Mouse (Mus musculus) 416B (cell line): ENCODE results near the gene Tob1.

Experiments used
- DNase-seq: peaks from one replicate; pipeline ENCODE4 v3.0.0; 2011; ENCODE audit warnings: low read depth

Gene Tob1

DNA sequence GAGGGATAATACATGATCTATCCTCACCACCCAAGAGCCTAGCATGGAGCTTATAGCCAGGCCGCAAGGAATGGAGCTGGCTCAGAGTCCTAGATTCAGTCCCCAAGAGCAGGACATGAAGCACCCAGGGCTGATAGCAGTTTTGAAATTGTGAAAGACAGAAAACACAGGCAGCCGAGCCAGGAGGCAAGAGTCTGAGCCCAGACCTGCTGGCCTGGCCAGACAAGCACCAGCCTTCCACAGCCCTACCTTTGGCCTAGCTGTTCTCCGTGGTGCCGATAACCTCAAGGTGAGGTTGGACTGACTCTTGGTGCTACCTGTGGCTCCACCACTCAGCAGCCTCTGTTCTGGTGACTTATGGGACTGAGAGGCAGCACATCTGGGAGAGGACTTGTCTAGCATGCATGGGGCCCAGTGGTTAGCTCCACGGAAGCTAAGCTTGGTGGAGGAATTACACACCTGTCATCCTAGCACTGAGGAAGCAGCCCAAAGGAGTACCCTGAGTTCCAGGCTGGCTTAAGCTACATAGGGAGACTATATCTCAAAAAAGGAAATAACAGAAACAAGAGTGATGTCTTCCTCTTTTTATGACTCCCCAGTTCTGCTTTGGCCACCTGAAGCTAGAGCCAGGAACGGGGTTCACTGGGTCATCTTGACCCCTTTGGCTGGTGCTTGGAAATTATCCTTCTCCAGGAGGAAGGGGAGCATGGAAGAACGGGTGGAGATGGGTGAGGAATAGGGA lies 12.7 kb upstream of the Tob1 start:
- no peak for DNase-seq

GRCm38 (mm10) chr11:94199771-94200170 lies 11.5 kb upstream of the Tob1 start:
- no peak for DNase-seq

DNA sequence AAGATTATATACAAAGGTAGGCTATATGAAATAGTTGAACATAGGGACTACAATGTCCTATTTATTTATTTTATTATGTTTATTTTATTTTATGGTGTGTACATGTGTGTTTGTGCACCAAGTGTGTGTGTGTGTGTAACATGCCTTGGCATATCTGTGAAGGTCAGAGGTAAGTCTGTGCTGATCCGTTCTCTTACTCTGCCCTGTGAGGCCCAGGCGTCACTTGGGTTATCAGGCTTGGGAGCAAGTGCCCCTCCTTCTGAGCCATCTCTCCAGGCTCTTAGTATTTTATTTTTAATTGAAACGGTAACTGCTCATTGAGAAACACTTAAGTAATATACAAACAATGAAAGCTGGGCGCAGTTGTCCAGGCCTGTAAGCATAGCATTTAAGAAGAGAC lies 10.8 kb upstream of the Tob1 start:
- no peak for DNase-seq

- no peak for DNase-seq
Observed at GRCm38 (mm10) chr11:94202106-94202505, 9.1 kb upstream of the Tob1 start.

- no peak for DNase-seq
Observed at GRCm38 (mm10) chr11:94203066-94203465, 8.2 kb upstream of the Tob1 start.

DNA sequence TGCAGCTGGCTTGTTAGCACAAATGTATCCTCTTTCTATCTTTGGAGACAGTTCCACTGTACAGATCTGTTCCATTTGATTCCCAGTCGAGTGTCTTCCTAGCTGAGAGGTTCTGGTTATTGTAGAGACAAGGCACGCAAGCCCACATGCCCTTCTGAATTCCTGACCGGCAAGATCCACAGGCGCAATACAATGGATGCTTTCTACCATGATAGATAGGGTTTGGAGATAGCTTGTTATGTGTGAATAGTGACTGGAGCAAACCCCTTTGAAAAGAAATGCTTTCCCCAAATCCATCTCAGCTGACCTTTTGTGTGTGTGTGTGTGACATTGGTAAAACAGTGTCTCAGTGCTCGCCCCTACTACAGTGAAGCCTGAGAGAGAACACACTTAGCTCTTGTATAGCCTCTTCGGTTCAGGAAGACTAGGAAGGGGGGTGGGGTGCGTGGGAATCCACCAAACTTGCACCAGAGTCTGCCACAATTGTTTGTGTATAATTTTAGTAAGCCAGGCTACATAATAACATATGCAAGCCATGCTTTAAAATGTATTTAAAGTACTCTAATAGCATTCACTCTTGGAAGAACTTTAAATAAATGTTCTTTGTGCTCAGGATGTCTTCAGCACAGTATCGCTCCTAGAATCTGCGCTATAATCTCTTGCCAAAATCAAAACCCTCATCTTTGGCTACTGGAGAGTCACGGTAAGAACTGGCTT lies 4.7 kb upstream of the Tob1 start:
- no peak for DNase-seq

DNA sequence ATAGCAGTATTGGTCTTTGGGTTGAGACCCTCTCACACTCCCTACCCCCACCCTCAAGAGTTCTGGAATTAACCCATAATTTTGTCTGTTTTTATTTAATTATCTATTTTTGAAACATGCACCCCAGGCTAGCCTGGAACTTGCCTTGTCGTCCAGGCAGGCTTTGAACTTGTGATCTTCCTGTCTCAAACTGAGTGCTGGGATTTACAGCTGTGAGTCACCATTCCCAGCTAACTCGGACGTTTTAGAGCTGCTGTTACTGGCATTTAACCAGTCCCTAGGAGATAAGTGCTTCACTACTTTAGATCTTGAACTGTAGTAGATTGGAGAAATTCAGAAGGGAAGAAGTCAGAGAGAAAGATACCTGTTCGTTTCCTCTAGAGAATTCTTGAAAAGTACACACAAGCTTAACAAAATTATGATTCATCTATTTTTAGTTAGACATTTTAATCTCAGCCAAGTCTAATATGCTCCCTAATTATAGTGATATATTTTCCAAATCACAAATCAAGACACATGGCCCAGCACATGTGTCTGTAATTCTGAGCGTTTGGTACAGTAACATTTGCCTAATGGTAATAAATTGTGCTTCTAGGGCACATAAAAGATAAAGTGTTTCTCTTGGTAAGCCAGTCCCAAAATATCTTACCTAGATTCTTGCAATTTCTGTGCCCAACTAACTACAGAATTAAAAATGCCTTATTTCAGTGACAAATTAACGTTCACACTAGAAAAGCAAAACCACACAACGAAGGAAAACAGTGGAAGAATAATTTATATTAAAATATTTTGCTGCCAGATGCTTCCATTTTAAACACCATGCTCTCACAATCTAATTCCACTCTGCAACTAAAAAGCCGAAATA lies 2.2 kb upstream of the Tob1 start:
- peak; percentile 38 for DNase-seq

- peak; percentile 80 for DNase-seq
Observed at GRCm38 (mm10) chr11:94209695-94210131, 1.5 kb upstream of the Tob1 start.

- peak; percentile 98 for DNase-seq
Observed at GRCm38 (mm10) chr11:94210191-94211086, 815 bp upstream of the Tob1 start.

GRCm38 (mm10) chr11:94211651-94212488 lies 616 bp downstream of the Tob1 start:
- peak; percentile 66 for DNase-seq

- DNase-seq: no peak
Observed at GRCm38 (mm10) chr11:94212489-94212836, 1.2 kb downstream of the Tob1 start.

GRCm38 (mm10) chr11:94212997-94213396 lies 1.7 kb downstream of the Tob1 start:
- peak; percentile 21 for DNase-seq

DNA sequence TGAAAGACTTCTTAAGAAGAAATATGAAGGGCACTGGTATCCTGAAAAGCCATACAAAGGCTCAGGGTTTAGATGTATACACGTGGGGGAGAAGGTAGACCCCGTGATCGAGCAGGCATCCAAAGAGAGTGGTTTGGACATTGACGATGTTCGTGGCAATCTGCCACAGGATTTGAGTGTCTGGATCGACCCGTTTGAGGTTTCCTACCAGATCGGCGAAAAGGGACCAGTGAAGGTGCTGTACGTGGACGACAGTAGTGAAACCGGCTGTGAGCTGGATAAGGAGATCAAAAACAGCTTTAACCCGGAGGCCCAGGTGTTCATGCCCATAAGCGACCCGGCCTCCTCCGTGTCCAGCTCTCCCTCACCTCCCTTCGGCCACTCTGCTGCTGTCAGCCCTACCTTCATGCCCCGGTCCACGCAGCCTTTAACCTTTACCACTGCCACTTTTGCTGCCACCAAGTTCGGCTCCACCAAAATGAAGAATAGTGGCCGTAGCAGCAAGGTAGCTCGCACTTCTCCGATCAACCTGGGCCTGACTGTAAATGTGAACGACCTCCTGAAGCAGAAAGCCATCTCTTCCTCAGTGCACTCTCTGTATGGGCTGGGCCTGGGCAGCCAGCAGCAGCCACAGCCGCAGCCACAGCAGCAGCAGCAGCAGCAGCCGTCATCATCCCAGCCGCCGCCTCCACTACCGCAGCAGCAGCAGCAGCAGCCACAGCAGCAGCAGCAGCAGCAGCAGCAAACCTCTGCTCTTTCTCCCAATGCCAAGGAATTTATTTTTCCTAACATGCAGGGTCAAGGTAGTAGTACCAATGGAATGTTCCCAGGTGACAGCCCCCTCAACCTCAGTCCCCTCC lies 2.7 kb downstream of the Tob1 start:
- DNase-seq: no peak

DNA sequence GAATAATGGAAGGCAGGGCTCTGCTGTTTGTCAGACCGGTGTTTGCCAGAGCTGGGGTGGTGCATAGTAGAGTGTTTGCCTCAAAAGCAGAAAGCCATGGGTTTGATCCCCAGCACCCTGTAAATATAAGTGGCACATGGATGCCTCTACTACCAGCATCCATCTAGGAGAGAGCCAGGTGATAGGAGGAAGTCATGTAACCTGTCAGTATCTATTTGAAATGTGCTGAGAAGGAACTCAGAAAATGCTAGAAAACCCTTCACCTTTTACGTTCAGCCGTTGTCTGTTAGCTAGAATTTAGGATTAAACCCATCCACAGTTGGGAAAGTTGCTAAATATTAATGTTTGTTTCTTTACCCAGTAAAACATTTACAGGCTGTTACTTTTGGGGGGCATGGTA lies 4.3 kb downstream of the Tob1 start:
- no peak for DNase-seq

DNA sequence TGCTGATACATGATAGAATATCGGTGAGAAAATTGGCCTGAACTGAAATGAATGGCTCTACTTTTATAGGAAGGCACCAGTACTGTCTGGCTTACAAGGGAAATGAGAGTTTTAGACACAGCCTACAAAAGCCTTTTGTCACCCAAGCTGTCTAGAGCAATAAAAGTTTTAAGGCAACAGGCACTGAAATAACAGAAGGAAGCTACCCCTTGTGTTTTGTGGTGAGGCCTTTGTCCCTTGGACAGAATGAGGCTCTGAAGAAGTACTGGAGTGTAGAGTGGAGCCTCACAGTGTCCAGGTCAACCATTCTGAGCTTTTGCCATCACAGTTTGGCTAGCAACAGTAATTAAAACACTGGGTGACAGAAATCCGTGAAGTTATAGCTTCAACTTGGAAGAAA lies 5.0 kb downstream of the Tob1 start:
- DNase-seq: peak; percentile 33

- no peak for DNase-seq
Observed at GRCm38 (mm10) chr11:94221257-94221656, 10.0 kb downstream of the Tob1 start.

- DNase-seq: no peak
Observed at GRCm38 (mm10) chr11:94223531-94223930, 12.3 kb downstream of the Tob1 start.

GRCm38 (mm10) chr11:94225985-94226384 lies 14.7 kb downstream of the Tob1 start:
- peak; percentile 94 for DNase-seq

DNA sequence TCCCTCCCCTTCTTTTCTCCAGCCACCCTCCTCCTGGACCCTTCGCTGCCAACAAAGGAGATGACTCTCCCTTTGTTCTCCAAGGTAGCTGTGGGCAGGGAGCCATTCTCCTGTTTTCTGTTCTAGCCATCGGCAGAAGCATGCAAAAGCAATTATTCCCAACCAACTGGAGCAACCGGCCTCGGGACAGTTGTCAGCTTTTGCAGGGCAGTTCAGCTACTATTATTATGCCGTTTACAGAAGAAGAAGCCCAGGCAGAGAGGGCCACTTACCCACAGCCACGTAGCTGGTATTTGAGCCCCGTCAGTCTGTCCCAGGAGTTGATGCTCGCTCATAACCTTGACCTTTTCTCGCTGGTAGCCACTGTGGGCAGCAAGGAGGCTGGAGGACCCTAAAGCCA lies 17.2 kb downstream of the Tob1 start:
- DNase-seq: no peak
